Mouse (Mus musculus): ENCODE measurements at regions not wholly inside any gene's neighbourhood (a gene's known extent, or its start where the extent isn't known, plus 50 kb on each side); places are given as distances from the start of the nearest gene placed in this dataset.

DNA sequence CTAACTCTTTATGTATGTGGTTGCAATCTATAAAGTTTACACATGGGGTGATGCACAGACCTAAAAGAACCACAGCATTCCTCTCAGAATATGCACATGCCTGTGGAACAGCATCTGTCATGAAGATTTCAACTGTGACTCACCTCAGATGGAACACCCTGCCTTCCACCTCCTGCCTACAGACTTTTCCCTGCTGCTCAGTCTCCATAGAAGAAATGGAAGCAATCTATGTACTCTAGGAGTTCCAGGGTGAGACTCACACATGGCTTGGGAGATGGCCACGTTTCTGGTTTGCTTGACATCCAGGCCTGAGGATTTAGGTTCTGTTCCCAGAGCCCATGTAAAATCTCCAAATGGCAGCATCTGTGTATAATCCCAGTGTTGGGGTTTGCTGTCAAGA, 579.7 kb downstream of the Plekhb2 start:
- TF ChIP-seq FLI1 (IDR thresholded peaks at IDR 0.05; ENCODE audit: low read length): no peak
- no peak for TF ChIP-seq GATA1 (IDR thresholded peaks at IDR 0.05; ENCODE audit: borderline replicate concordance, low read length)

All from megakaryocyte, embryonic 14.5 days (primary cell).